Mouse (Mus musculus): ENCODE results near the gene Trarg1.

- no peak for TF ChIP-seq POLR2A (IDR thresholded peaks at IDR 0.05; ENCODE audit: low read depth, low read length)
- TF ChIP-seq CTCF (IDR thresholded peaks at IDR 0.05; ENCODE audit: extremely low read depth, insufficient read depth, insufficient read length, insufficient replicate concordance): no peak
These were observed 29.3 kb downstream of the Trarg1 start for GRCm38 (mm10) chr11:76708881-76709280.

Data from spleen, adult 2 months (tissue).